In the genomic region with DNA sequence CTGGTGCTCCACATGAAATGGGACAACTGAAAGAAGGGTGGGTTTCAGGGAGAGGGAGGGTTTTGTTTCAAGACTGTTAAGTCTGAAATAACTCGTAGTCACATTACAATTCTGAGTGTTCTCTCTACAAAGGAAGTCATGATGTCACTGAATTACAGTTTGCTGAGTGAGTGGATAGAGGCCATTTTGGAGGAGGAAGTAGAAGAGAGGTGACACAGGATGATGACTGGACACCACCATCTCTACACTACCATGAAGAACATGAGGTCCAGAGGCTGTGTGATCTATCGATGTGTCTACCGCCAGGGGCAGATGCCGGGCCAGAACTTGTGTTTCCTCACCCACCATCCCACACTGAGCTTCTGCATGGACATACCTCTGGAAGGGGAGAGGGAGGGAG, we compare ENCODE assay signal across 47 mouse cellular contexts. TPM values are rescaled to one million over a fixed set of nuclear protein-coding genes. Genes with fewer than 3 reads are reported as not detected.
"Had no signal": no experiment of that assay in that cellular context is flagged by ENCODE, and none has a peak within 500 bp of the region (broad histone marks: within the 10 kb centered on the region; RNA-seq: fewer than 3 reads in every experiment).

No protein-coding gene starts in this region.

- H3K4me2 ChIP-seq: limb, embryonic 12.5 days; limb, embryonic 13.5 days; limb, embryonic 15.5 days; liver, embryonic 11.5 days; liver, embryonic 12.5 days; liver, embryonic 13.5 days; liver, embryonic 15.5 days; lung, embryonic 14.5 days; lung, embryonic 15.5 days; midbrain, embryonic 11.5 days; midbrain, embryonic 12.5 days; midbrain, embryonic 13.5 days; midbrain, embryonic 15.5 days had no signal

- DNase-seq: left cerebral cortex, postnatal 4 days; liver; liver, embryonic 13.5 days; liver, postnatal 0 days; lung, adult 18-20 months; lung, adult 2 months; lung, embryonic 14.5 days; lung, postnatal 10 days; lung, postnatal 14 days; lung, postnatal 36 days; lung, postnatal 4 days; midbrain, embryonic 14.5 days had no signal

- H3K4me3 ChIP-seq: left cerebral cortex, adult 2 months; limb, embryonic 10.5 days; limb, embryonic 12.5 days; limb, embryonic 13.5 days; limb, embryonic 15.5 days; liver, embryonic 12.5 days; liver, embryonic 13.5 days; liver, embryonic 15.5 days; lung, embryonic 15.5 days; megakaryocyte, embryonic 14.5 days; midbrain, embryonic 10.5 days; midbrain, embryonic 12.5 days; midbrain, embryonic 13.5 days; midbrain, embryonic 15.5 days; myocyte had no signal

- H3K27me3 ChIP-seq: limb, embryonic 12.5 days; limb, embryonic 13.5 days; limb, embryonic 15.5 days; liver, embryonic 12.5 days; liver, embryonic 13.5 days; liver, embryonic 15.5 days; lung, embryonic 15.5 days; midbrain, embryonic 12.5 days; midbrain, embryonic 13.5 days; midbrain, embryonic 15.5 days had no signal

- H3K27ac ChIP-seq: left cerebral cortex, adult 2 months; limb, embryonic 10.5 days; limb, embryonic 12.5 days; limb, embryonic 13.5 days; limb, embryonic 15.5 days; liver, embryonic 12.5 days; liver, embryonic 13.5 days; liver, embryonic 14.5 days; liver, embryonic 15.5 days; lung, embryonic 15.5 days; macrophage; midbrain, embryonic 10.5 days; midbrain, embryonic 12.5 days; midbrain, embryonic 13.5 days; midbrain, embryonic 15.5 days had no signal

- H3K9me3 ChIP-seq: limb, embryonic 10.5 days; limb, embryonic 12.5 days; limb, embryonic 13.5 days; limb, embryonic 15.5 days; liver, embryonic 12.5 days; liver, embryonic 13.5 days; liver, embryonic 15.5 days; lung, embryonic 15.5 days; midbrain, embryonic 10.5 days; midbrain, embryonic 12.5 days; midbrain, embryonic 13.5 days; midbrain, embryonic 15.5 days had no signal

- ATAC-seq: liver, embryonic 12.5 days; liver, postnatal 0 days; lung, postnatal 0 days; midbrain, embryonic 13.5 days; midbrain, embryonic 15.5 days; midbrain, embryonic 16.5 days had no signal

- H3K36me3 ChIP-seq: limb, embryonic 10.5 days; limb, embryonic 12.5 days; limb, embryonic 13.5 days; limb, embryonic 15.5 days; liver, embryonic 12.5 days; liver, embryonic 13.5 days; liver, embryonic 15.5 days; lung, embryonic 15.5 days; midbrain, embryonic 10.5 days; midbrain, embryonic 12.5 days; midbrain, embryonic 13.5 days; midbrain, embryonic 15.5 days had no signal

- H3K4me1 ChIP-seq: limb, embryonic 10.5 days; limb, embryonic 12.5 days; limb, embryonic 13.5 days; limb, embryonic 15.5 days; liver, embryonic 12.5 days; liver, embryonic 13.5 days; liver, embryonic 15.5 days; megakaryocyte, embryonic 14.5 days; midbrain, embryonic 10.5 days; midbrain, embryonic 12.5 days; midbrain, embryonic 13.5 days; midbrain, embryonic 15.5 days had no signal

- H3K9ac ChIP-seq: limb, embryonic 12.5 days; limb, embryonic 13.5 days; limb, embryonic 15.5 days; liver, embryonic 12.5 days; liver, embryonic 13.5 days; liver, embryonic 14.5 days; liver, embryonic 15.5 days; liver, postnatal 0 days; lung, embryonic 14.5 days; lung, embryonic 15.5 days; midbrain, embryonic 12.5 days; midbrain, embryonic 13.5 days; midbrain, embryonic 15.5 days had no signal

RNA-seq across cellular contexts. Expression of gene 4930432M17Rik, which starts 13.6 kb away (rescaled TPM):
- total RNA-seq: left cerebral cortex, adult 18-20 months; left cerebral cortex, adult 2 months; left cerebral cortex, adult 8-10 months; left cerebral cortex, postnatal 10 days; left cerebral cortex, postnatal 14 days; left cerebral cortex, postnatal 25 days; left cerebral cortex, postnatal 36 days; left cerebral cortex, postnatal 4 days; liver, adult 2 months; megakaryocyte progenitor cell, adult 5-6 weeks; megakaryocyte-erythroid progenitor cell, adult 5-6 weeks; midbrain, postnatal 0 days; monocyte, adult 5-6 weeks had no signal
- polyA plus RNA-seq: limb, embryonic 10.5 days; limb, embryonic 11.5 days; limb, embryonic 12.5 days; limb, embryonic 13.5 days; limb, embryonic 14.5 days; limb, embryonic 15.5 days; liver, adult 2 months; liver, embryonic 11.5 days; liver, embryonic 12.5 days; liver, embryonic 13.5 days; liver, embryonic 14.5 days; liver, embryonic 15.5 days; liver, embryonic 16.5 days; liver, postnatal 0 days; lung, adult 2 months; lung, embryonic 14.5 days; lung, embryonic 15.5 days; lung, embryonic 16.5 days; lung, postnatal 0 days; macrophage; midbrain, embryonic 10.5 days; midbrain, embryonic 11.5 days; midbrain, embryonic 12.5 days; midbrain, embryonic 13.5 days; midbrain, embryonic 14.5 days; midbrain, embryonic 15.5 days; midbrain, embryonic 16.5 days; midbrain, postnatal 0 days; myocyte had no signal
